Mouse (Mus musculus) bone marrow macrophage, adult 2 months (primary cell): Measurements from ENCODE around the gene Mau2.

Experiments
- CTCF ChIP-seq: IDR thresholded peaks from 2 replicates; pipeline ENCODE4 v1.5.1; 2012; ENCODE audit warnings: low read depth, mild to moderate bottlenecking, low read length, moderate library complexity
- POLR2A ChIP-seq: IDR thresholded peaks from 2 replicates; pipeline ENCODE4 v1.6.1; 2012; ENCODE audit warnings: mild to moderate bottlenecking, low read depth, low read length, borderline replicate concordance

DNA sequence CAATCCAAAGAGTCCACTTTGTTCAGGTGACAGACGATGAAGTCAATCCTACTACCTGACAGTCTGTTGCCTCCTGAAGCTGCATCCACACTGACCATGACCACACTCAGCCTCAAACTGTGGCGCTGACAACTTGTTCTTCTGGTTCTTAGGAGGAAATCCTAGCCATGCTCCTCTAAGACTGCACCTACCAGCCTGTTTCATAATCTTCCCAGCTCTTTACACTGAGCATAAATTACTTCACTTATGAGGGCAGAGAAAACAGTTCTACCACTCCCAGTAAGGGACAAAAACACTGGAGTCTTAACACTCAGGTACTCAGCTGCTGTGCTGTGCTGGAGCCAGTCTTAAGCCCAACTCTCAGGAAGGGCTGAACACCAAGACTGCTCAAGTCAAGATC, 71.7 kb downstream of the Mau2 start:
- TF ChIP-seq POLR2A, result no peak
- TF ChIP-seq CTCF, result no peak
